Comparison of ENCODE assay signal across 10 mouse cellular contexts in the genomic region with DNA sequence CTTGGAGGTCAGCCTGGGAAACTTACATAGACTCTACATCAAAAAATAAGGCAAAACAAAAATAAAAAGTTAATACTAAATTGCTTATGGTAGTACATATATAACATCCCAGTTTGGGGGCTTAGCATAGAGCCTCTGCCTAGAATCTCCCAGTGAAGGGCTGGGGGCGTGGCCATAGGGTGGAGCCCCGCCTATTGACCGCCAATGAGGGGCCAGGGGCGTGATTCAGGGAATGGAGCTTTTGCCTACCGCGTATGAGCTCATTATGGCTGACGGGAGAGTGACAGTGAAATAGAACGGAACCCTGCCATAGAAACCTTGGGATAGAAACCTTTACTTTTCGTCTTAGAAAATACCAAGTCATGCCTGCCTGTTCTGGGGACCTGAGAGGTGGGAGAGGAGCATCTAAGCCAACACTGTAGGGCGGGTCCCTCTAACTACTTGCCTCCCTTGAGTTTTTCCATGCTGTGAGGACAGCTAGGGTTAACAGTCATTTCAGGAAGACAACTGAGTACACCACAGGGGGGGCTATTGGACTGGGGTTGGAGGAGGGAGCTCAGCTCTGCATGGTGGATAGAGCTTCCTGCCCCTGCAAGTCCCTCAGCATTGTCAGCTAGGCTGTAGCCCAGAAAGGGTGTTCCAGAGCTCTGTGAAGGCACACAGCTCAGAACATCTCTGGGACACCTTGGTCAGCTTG. TPM values are rescaled to one million over a fixed set of nuclear protein-coding genes. Genes with fewer than 3 reads are reported as not detected.
DNase-seq lines count a peak whose midpoint lies in the region; ATAC-seq lines count a peak whose summit lies in the region.
"Had no signal": no experiment of that assay in that cellular context is flagged by ENCODE, and none has a peak within 500 bp of the region (broad histone marks: within the 10 kb centered on the region; RNA-seq: fewer than 3 reads in every experiment).

No protein-coding gene starts in this region.

- H3K4me1 ChIP-seq in limb, embryonic 11.5 days (ENCODE audit: control insufficient read depth, insufficient read depth, low read length), result 0 out of 2 replicates have a peak, but pooled peaks cover 2% of the 10 kb centered on the region
- peaks cover 18% of the 10 kb centered on the region for H3K4me1 ChIP-seq in limb, embryonic 10.5 days
- no peaks in the 10 kb centered on the region; the same call in none of the 2 replicates for H3K4me1 ChIP-seq in liver, embryonic 16.5 days (ENCODE audit: control insufficient read depth, low read depth, low read length)

- no peak for ATAC-seq in limb, embryonic 11.5 days (ENCODE audit: insufficient number of reproducible peaks, low FRiP score, low TSS enrichment, low read depth)
- peak; percentile 43 for ATAC-seq in liver, embryonic 16.5 days (ENCODE audit: low read depth)

- H3K27me3 ChIP-seq in limb, embryonic 11.5 days (ENCODE audit: control insufficient read depth, insufficient read depth, low read length), result 0 out of 2 replicates have a peak, but pooled peaks cover 2% of the 10 kb centered on the region
- H3K27me3 ChIP-seq in limb, embryonic 10.5 days (ENCODE audit: low read depth, poor library complexity, severe bottlenecking), result peaks cover 14% of the 10 kb centered on the region
- H3K27me3 ChIP-seq in liver, embryonic 16.5 days (ENCODE audit: control insufficient read depth, insufficient read depth, low read depth, low read length), result peaks cover 7% of the 10 kb centered on the region; the same call in 1 of the 2 replicates

- no peaks in the 10 kb centered on the region for H3K9me3 ChIP-seq in limb, embryonic 11.5 days (ENCODE audit: control insufficient read depth, low read length)
- H3K9me3 ChIP-seq in limb, embryonic 10.5 days (replicated peaks), result no peaks in the 10 kb centered on the region
- H3K9me3 ChIP-seq in liver, embryonic 16.5 days (replicated peaks; ENCODE audit: control insufficient read depth, low read length), result no peaks in the 10 kb centered on the region
- H3K9me3 ChIP-seq: hindbrain, embryonic 15.5 days; midbrain, embryonic 10.5 days had no signal

- no peak overlapping the region for H3K9ac ChIP-seq in limb, embryonic 11.5 days (ENCODE audit: low read length)
- H3K9ac ChIP-seq in liver, embryonic 16.5 days (ENCODE audit: low read depth, low read length), result no peak overlapping the region
- H3K9ac ChIP-seq: hindbrain, embryonic 15.5 days had no signal

- H3K36me3 ChIP-seq in limb, embryonic 11.5 days (ENCODE audit: control insufficient read depth, insufficient read depth, low read length), result no peaks in the 10 kb centered on the region
- H3K36me3 ChIP-seq in limb, embryonic 10.5 days, result no peaks in the 10 kb centered on the region
- H3K36me3 ChIP-seq in liver, embryonic 16.5 days (ENCODE audit: control insufficient read depth, insufficient read depth), result no peaks in the 10 kb centered on the region
- H3K36me3 ChIP-seq: hindbrain, embryonic 15.5 days; midbrain, embryonic 10.5 days had no signal

- H3K27ac ChIP-seq in limb, embryonic 11.5 days (replicated peaks; ENCODE audit: low read depth, low read length), result no peak overlapping the region
- H3K27ac ChIP-seq in limb, embryonic 10.5 days, result no peak overlapping the region
- no peak overlapping the region for H3K27ac ChIP-seq in liver, embryonic 16.5 days (ENCODE audit: low read length)
- H3K27ac ChIP-seq: hindbrain, embryonic 15.5 days; midbrain, embryonic 10.5 days had no signal

- peak; percentile 28 for DNase-seq in adrenal gland, postnatal 10 days
- DNase-seq in adrenal gland, postnatal 4 days (ENCODE audit: low spot score in 2 of 2), result no peak
- DNase-seq in limb, embryonic 11.5 days (ENCODE audit: low spot score), result peak; percentile 33
- no peak for DNase-seq in limb, embryonic 10.5 days (ENCODE audit: low spot score)
- peak; percentile 59 for DNase-seq in c-Kit-positive CD71-positive TER-119-negative erythroid progenitor cells, embryonic 14.5 days (ENCODE audit: low read depth)
- no peak for DNase-seq in right cerebral cortex, postnatal 36 days (ENCODE audit: low spot score in 2 of 2)
- no peak for DNase-seq in cerebellum, adult 18-20 months

- H3K4me2 ChIP-seq in limb, embryonic 11.5 days (ENCODE audit: low read depth, severe bottlenecking), result no peak overlapping the region
- peak overlapping the region; percentile 35 for H3K4me2 ChIP-seq in liver, embryonic 16.5 days (ENCODE audit: low read depth, low read length)
- H3K4me2 ChIP-seq: hindbrain, embryonic 15.5 days had no signal

- H3K4me3 ChIP-seq in limb, embryonic 11.5 days (ENCODE audit: low read depth, low read length), result no peak overlapping the region
- no peak overlapping the region for H3K4me3 ChIP-seq in limb, embryonic 10.5 days
- H3K4me3 ChIP-seq in liver, embryonic 16.5 days (ENCODE audit: low read depth, low read length), result no peak overlapping the region
- H3K4me3 ChIP-seq: hindbrain, embryonic 15.5 days; midbrain, embryonic 10.5 days had no signal

- 4% methylated on average over 10 of the region's 10 CpGs for WGBS in limb, embryonic 11.5 days
- 8% methylated on average over 10 of the region's 10 CpGs for WGBS in limb, embryonic 10.5 days
- WGBS in liver, embryonic 16.5 days (ENCODE audit: insufficient replicate concordance), result 5% methylated on average over 10 of the region's 10 CpGs

RNA-seq across cellular contexts. Expression of gene Tnfsf9, which starts 5.3 kb away (rescaled TPM):
- under 1 TPM; 0.30 to 0.48 TPM for total RNA-seq in adrenal gland, postnatal 10 days (2021)
- under 1 TPM; 0.40 to 0.45 TPM for total RNA-seq in adrenal gland, postnatal 4 days (2021)
- polyA plus RNA-seq in limb, embryonic 11.5 days (2014; fragmentation: Nextera tagmentation; extraction: Ambion mirVana), result 8.4 and 9.3 TPM in 2 replicates
- 7.4 and 7.8 TPM in 2 replicates for polyA plus RNA-seq in limb, embryonic 10.5 days (2016; fragmentation: Nextera tagmentation; extraction: Ambion mirVana)
- 0.48 and 0.67 TPM in 2 replicates for polyA plus RNA-seq in liver, embryonic 16.5 days (2015; fragmentation: Nextera tagmentation; extraction: Ambion mirVana)

RNA-seq across cellular contexts. Expression of gene Tubb4a, which starts 12.2 kb away (rescaled TPM):
- 10 to 100 TPM; 10.9 to 20.6 TPM for total RNA-seq in adrenal gland, postnatal 10 days (2021)
- total RNA-seq in adrenal gland, postnatal 4 days (2021), result 10 to 100 TPM; 15.7 to 27.3 TPM
- 11.1 and 11.8 TPM in 2 replicates for polyA plus RNA-seq in limb, embryonic 11.5 days (2014; fragmentation: Nextera tagmentation; extraction: Ambion mirVana)
- polyA plus RNA-seq in limb, embryonic 10.5 days (2016; fragmentation: Nextera tagmentation; extraction: Ambion mirVana), result 3.3 and 5.4 TPM in 2 replicates
- polyA plus RNA-seq in liver, embryonic 16.5 days (2015; fragmentation: Nextera tagmentation; extraction: Ambion mirVana), result 0.36 and 0.60 TPM in 2 replicates

RNA-seq across cellular contexts. Expression of gene Dennd1c, which starts 21.5 kb away (rescaled TPM):
- total RNA-seq in adrenal gland, postnatal 10 days (2021), result 1 to 10 TPM; 3.4 TPM
- total RNA-seq in adrenal gland, postnatal 4 days (2021), result 1 to 10 TPM; 1.6 to 2.6 TPM
- 0.43 and 0.51 TPM in 2 replicates for polyA plus RNA-seq in limb, embryonic 11.5 days (2014; fragmentation: Nextera tagmentation; extraction: Ambion mirVana)
- 0.66 and 0.97 TPM in 2 replicates for polyA plus RNA-seq in limb, embryonic 10.5 days (2016; fragmentation: Nextera tagmentation; extraction: Ambion mirVana)
- polyA plus RNA-seq in liver, embryonic 16.5 days (2015; fragmentation: Nextera tagmentation; extraction: Ambion mirVana), result 4.0 and 4.3 TPM in 2 replicates

RNA-seq across cellular contexts. Expression of gene Slc25a23, which starts 40.1 kb away (rescaled TPM):
- 100 to 1,000 TPM; 119 to 122 TPM for total RNA-seq in adrenal gland, postnatal 10 days (2021)
- total RNA-seq in adrenal gland, postnatal 4 days (2021), result 10 to 100 TPM; 80.0 to 85.9 TPM
- polyA plus RNA-seq in limb, embryonic 11.5 days (2014; fragmentation: Nextera tagmentation; extraction: Ambion mirVana), result 4.5 TPM in 2 replicates
- polyA plus RNA-seq in limb, embryonic 10.5 days (2016; fragmentation: Nextera tagmentation; extraction: Ambion mirVana), result 2.5 and 3.9 TPM in 2 replicates
- polyA plus RNA-seq in liver, embryonic 16.5 days (2015; fragmentation: Nextera tagmentation; extraction: Ambion mirVana), result 4.4 and 7.0 TPM in 2 replicates

RNA-seq across cellular contexts. Expression of gene Crb3, which starts 40.9 kb away (rescaled TPM):
- total RNA-seq in adrenal gland, postnatal 10 days (2021), result 1 to 10 TPM; 2.0 to 3.9 TPM
- total RNA-seq in adrenal gland, postnatal 4 days (2021), result 1 to 10 TPM; 2.6 to 7.3 TPM
- polyA plus RNA-seq in limb, embryonic 11.5 days (2014; fragmentation: Nextera tagmentation; extraction: Ambion mirVana), result 1.0 and 1.1 TPM in 2 replicates
- polyA plus RNA-seq in limb, embryonic 10.5 days (2016; fragmentation: Nextera tagmentation; extraction: Ambion mirVana), result 1.9 and 2.7 TPM in 2 replicates
- polyA plus RNA-seq in liver, embryonic 16.5 days (2015; fragmentation: Nextera tagmentation; extraction: Ambion mirVana), result 12.1 and 13.1 TPM in 2 replicates

Comparison
In these comparisons a context has a peak if more than half of its experiments do, and no peak if none do; other contexts are left out.
1. DNase-seq: peak in adrenal gland, postnatal 10 days (single experiment), limb, embryonic 11.5 days (single experiment) and c-Kit-positive CD71-positive TER-119-negative erythroid progenitor cells, embryonic 14.5 days (single experiment); none in adrenal gland, postnatal 4 days (0 of 2), limb, embryonic 10.5 days (single experiment), right cerebral cortex, postnatal 36 days (0 of 2) and cerebellum, adult 18-20 months (0 of 2).